Mouse (Mus musculus) neural tube, embryonic 13.5 days (tissue): ENCODE data around the gene Clic1. TPM values are rescaled to one million over a fixed set of nuclear protein-coding genes. Genes with fewer than 3 reads are reported as not detected.

Experiments
- ATAC-seq: fragments of 200-750 bp; cut with Nextera tagmentation; 2 replicates; pipeline ENCODE4 v1.8.0; 2017; ENCODE audit warnings: low read depth, mild to moderate bottlenecking, moderate TSS enrichment, moderate library complexity
- H3K27ac ChIP-seq: fragments of 300-500 bp; sonication (generic); replicated peaks from 2 replicates; pipeline ENCODE4 v1.5.1; 2015; ENCODE audit warnings: moderate library complexity, mild to moderate bottlenecking, inconsistent platforms
- H3K27me3 ChIP-seq: fragments of 300-500 bp; sonication (generic); 2 replicates; pipeline ENCODE4 v1.6.1; 2015; ENCODE audit warnings: mild to moderate bottlenecking, inconsistent platforms
- H3K36me3 ChIP-seq: fragments of 300-500 bp; sonication (generic); 2 replicates; pipeline ENCODE4 v1.6.1; 2015; ENCODE audit warnings: mild to moderate bottlenecking, inconsistent platforms
- H3K4me1 ChIP-seq: fragments of 300-500 bp; sonication (generic); replicated peaks from 2 replicates; pipeline ENCODE4 v1.6.1; 2015; ENCODE audit warnings: inconsistent platforms
- H3K4me2 ChIP-seq: fragments of 300-500 bp; sonication (generic); 2 replicates; pipeline ENCODE4 v1.6.1; 2015; ENCODE audit warnings: inconsistent platforms, mild to moderate bottlenecking, moderate library complexity
- H3K4me3 ChIP-seq: fragments of 300-500 bp; sonication (generic); 2 replicates; pipeline ENCODE4 v1.5.1; 2015; ENCODE audit warnings: mild to moderate bottlenecking, inconsistent platforms
- H3K9ac ChIP-seq: fragments of 300-500 bp; sonication (generic); 2 replicates; pipeline ENCODE4 v1.6.1; 2015; ENCODE audit warnings: moderate library complexity, mild to moderate bottlenecking, inconsistent platforms
- H3K9me3 ChIP-seq: fragments of 300-500 bp; sonication (generic); 2 replicates; pipeline ENCODE4 v1.6.1; 2016; ENCODE audit warnings: inconsistent platforms
- WGBS: fragments of 180-500 bp; shearing (Covaris S2); methylation state at CpG from one replicate; pipeline ENCODE4 v1.1.7; 2015; 5-methylcytosine and 5-hydroxymethylcytosine counted together
- polyA plus RNA-seq: library from polyadenylated mRNA; unstranded; fragments of >200 nt; fragmentation: Nextera tagmentation; extraction: Ambion mirVana; gene quantifications from 2 replicates; pipeline ENCODE4 v1.2.1, GENCODE M21; 2015

Gene Clic1
- polyA plus RNA-seq, 1 experiment from 2014 or later = 145 TPM

GRCm38 (mm10) chr17:35077786-35078233 is 28.0 kb downstream of the Clic1 start, which contains the start of gene Ly6g6d:
TSS of gene Ly6g6d (minus strand) at chr17:35078065.
- no peaks in the 10 kb centered on the region for H3K9me3 ChIP-seq
- H3K27me3 ChIP-seq = no peaks in the 10 kb centered on the region
- H3K4me3 ChIP-seq = peak within 1 kb of the TSS; percentile 15
- peak within 1 kb of the TSS; percentile 47 for H3K4me2 ChIP-seq
- no peak within 1 kb of the TSS for H3K27ac ChIP-seq
- no peaks in the 10 kb centered on the region for H3K36me3 ChIP-seq
- 11% methylated on average over 14 of the region's 14 CpGs for WGBS
- H3K9ac ChIP-seq = peak within 1 kb of the TSS; percentile 59
- peaks cover 18% of the 10 kb centered on the region for H3K4me1 ChIP-seq
- ATAC-seq = peak; percentile 62

- Histone ChIP-seq H3K27me3 (no peaks in the 10 kb centered on the region), H3K27ac (no peak overlapping the region), H3K4me2 (no peak overlapping the region), H3K36me3 (no peaks in the 10 kb centered on the region), H3K4me1 (peaks cover 18% of the 10 kb centered on the region), H3K9me3 (no peaks in the 10 kb centered on the region), H3K4me3 (no peak overlapping the region), H3K9ac (0 out of 2 replicates have a peak overlapping the region, but pooled peaks have one; percentile 45)
- no peak for ATAC-seq
- WGBS = 75% methylated on average over 9 of the region's 9 CpGs
Observed at GRCm38 (mm10) chr17:35079778-35080177, 30.0 kb downstream of the Clic1 start.

DNA sequence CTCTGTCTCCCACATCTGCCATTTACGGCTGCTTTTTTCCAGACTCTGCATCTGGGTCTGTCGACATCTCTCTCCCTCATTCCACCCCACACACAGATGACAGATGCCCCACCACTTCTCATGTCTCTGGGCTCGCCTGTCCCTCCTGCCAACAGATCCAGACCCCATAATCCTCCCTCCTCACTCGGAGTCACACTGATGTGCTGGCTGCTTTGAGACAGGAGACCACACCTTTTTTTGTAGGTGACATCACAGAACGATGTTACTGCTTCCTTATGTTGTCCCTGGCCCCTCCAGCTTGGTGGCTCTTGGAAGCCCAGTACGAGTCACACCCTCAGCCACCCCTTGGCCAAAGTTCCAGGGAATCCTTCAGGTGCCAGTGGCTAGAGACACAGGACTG is 30.5 kb downstream of the Clic1 start:
- no peaks in the 10 kb centered on the region for H3K36me3 ChIP-seq
- 0 out of 2 replicates have a peak overlapping the region, but pooled peaks have one; percentile 45 for H3K9ac ChIP-seq
- WGBS = 64% methylated on average over 6 of the region's 6 CpGs
- H3K4me1 ChIP-seq = peaks cover 18% of the 10 kb centered on the region
- no peak overlapping the region for H3K4me2 ChIP-seq
- no peak overlapping the region for H3K27ac ChIP-seq
- no peak for ATAC-seq
- H3K9me3 ChIP-seq = no peaks in the 10 kb centered on the region
- no peak overlapping the region for H3K4me3 ChIP-seq
- no peaks in the 10 kb centered on the region for H3K27me3 ChIP-seq

DNA sequence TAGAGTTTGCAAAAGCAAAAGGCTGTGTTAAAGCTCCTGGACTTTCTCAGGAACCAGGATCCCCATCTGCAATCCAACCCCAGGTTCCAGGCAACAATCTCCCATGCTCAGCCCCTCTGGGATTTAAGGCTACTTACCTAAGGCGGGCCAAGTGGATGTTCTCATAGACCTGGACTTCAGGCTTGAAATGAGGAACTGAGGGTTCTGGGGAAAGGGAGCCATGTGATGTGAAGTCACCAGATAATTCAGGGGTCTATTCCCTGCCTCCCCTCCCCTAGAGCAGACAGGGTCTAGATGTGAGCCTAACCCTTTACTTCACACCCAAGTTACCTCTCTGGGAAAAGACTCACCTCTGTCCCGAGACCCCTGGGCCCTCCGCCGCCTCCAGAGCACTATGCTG is 30.9 kb downstream of the Clic1 start:
- Histone ChIP-seq H3K9me3 (no peaks in the 10 kb centered on the region), H3K4me3 (no peak overlapping the region), H3K4me2 (no peak overlapping the region), H3K4me1 (peaks cover 18% of the 10 kb centered on the region), H3K36me3 (no peaks in the 10 kb centered on the region), H3K27me3 (no peaks in the 10 kb centered on the region), H3K9ac (0 out of 2 replicates have a peak overlapping the region, but pooled peaks have one; percentile 8), H3K27ac (no peak overlapping the region)
- ATAC-seq = no peak
- 82% methylated on average over 4 of the region's 4 CpGs for WGBS

- ATAC-seq = no peak
- Histone ChIP-seq H3K9me3 (no peaks in the 10 kb centered on the region), H3K9ac (no peak overlapping the region), H3K27me3 (no peaks in the 10 kb centered on the region), H3K4me3 (no peak overlapping the region), H3K36me3 (no peaks in the 10 kb centered on the region), H3K27ac (no peak overlapping the region), H3K4me2 (no peak overlapping the region), H3K4me1 (peaks cover 4% of the 10 kb centered on the region; the same call in 1 of the 2 replicates)
- WGBS = 82% methylated on average over 16 of the region's 16 CpGs
Observed at GRCm38 (mm10) chr17:35082841-35083576, 33.2 kb downstream of the Clic1 start.

DNA sequence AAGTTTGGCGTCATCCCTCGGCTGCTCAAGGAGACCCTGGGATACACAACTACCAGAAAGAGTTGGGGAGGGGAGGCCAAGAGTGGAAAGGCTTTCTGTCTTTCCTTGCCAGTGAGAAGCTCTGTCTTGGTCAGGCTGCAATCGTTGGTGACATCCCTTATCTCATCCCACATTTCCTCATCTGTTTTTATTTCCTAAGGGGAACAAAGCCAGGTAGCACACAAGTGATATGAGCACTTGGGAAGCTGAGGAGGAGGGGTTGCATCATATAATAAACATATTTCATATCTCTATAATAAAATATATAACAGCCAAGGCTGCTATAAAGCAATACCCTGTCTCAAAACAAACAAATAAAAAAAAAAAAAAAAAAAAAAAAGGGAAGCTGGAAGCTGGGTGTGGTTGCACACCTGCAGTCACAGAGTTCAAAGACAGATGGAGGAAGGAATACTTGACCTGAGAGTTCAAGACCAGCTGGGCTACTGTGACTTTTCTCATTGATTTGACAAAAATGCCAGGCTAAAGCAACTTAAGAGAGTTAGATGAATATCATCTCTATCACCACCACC is 34.2 kb downstream of the Clic1 start:
- no peaks in the 10 kb centered on the region for H3K4me1 ChIP-seq
- no peak overlapping the region for H3K9ac ChIP-seq
- no peaks in the 10 kb centered on the region for H3K27me3 ChIP-seq
- H3K36me3 ChIP-seq = no peaks in the 10 kb centered on the region
- no peak for ATAC-seq
- H3K4me3 ChIP-seq = no peak overlapping the region
- H3K27ac ChIP-seq = no peak overlapping the region
- H3K9me3 ChIP-seq = no peaks in the 10 kb centered on the region
- no peak overlapping the region for H3K4me2 ChIP-seq
- 87% methylated on average over 3 of the region's 3 CpGs for WGBS

DNA sequence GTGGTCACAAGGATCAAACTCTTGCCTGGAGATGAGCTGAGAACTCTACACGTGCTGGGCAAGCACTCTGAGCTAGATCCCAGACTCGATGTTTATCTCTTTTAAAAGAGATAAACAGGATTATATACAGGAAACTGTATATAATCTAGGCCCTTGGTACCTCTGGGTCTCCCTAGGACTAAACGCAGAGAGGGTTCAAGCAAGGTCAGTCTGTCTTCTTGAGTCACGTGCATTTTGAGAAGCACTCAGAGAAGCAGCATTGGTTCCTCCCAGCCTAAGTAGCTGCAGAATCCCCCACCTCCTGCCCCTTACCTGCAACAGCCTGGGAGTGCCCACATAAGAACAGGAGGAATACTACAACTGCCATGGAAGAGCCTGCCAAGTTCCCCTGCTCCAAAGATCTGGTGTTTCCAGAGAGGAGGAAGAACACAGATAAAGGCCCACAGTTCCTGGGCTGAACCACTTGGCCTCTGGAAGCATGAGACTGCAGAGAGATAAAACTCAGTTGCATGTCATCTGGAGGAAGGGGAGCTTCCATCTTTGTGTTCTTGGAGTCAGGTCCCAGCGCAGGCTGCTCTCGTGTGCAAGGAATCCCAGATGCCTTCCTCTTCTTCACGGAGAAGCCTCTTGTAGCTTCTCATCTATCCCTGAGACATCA is 35.6 kb downstream of the Clic1 start, which contains the start of gene Ly6g6f:
Ly6g6f (minus strand) TSS at position 403 of the 658 bp plus-strand sequence.
- Histone ChIP-seq H3K4me3 (no peak within 1 kb of the TSS), H3K9me3 (no peaks in the 10 kb centered on the region), H3K27me3 (no peaks in the 10 kb centered on the region), H3K4me2 (no peak within 1 kb of the TSS), H3K36me3 (no peaks in the 10 kb centered on the region), H3K4me1 (peaks cover 7% of the 10 kb centered on the region), H3K27ac (no peak within 1 kb of the TSS), H3K9ac (no peak within 1 kb of the TSS)
- ATAC-seq = no peak
- WGBS = 88% methylated on average over 7 of the region's 7 CpGs

DNA sequence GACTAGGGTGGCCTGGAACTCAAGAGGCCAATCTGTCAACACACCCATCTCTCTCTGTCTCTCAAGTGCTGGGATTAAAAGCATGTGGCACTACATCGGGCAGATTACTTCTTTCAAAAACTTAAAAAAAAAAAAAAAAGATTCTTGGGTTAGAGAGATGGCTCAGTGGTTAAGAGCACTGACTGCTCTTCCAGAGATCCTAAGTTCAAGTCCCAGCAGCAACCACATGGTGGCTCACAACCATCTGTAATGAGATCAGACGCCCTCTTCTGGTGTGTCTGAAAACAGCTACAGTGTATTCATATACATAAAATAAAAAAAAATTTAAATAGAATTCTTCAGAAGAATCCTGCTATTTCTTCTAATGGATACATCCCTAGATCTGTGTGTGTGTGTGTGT is 38.4 kb downstream of the Clic1 start:
- Histone ChIP-seq H3K9me3 (no peaks in the 10 kb centered on the region), H3K4me3 (no peak overlapping the region), H3K36me3 (peaks cover 17% of the 10 kb centered on the region), H3K4me1 (peaks cover 18% of the 10 kb centered on the region), H3K4me2 (no peak overlapping the region), H3K9ac (no peak overlapping the region), H3K27ac (no peak overlapping the region), H3K27me3 (no peaks in the 10 kb centered on the region)
- WGBS = 49% methylated on average over 2 of the region's 2 CpGs
- no peak for ATAC-seq

DNA sequence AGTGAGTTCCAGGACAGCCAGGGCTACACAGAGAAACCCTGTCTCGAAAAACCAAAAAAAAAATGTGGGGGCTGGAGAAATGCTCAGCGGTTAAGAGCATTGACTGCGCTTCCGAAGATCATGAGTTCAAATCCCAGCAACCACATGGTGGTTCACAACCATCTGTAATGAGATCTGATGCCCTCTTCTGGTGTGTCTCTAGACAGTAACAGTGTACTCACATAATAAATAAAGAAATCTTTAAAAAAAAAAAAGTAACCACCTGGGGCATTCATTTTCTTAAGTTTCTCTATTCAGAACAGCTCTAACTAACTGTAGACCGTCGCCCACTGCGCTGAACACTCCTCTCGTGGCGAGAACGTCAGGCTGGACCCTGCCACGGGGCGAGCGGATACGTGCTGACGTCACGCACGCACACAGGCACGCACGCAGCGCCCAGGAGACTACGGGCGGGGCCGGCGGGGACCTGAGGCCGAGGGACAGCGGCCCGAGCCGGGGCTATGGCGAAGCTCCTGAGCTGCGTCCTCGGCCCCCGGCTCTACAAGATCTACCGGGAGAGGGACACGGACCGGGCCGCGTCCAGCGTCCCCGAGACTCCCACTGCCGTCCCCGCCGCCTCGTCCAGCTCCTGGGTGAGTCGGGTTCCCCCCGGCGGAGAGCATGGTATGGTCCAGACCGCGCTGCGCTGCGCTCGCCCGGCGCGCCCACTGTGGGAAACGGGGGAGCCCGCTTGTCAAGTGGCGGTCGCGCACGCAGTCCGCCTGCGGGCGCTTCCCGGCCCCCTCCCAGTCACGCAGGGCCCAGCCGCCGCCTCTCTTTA is 39.3 kb downstream of the Clic1 start, which contains the start of gene Abhd16a:
Abhd16a (plus strand) TSS at position 439 of the 820 bp plus-strand sequence.
- H3K4me3 ChIP-seq = peak within 1 kb of the TSS; percentile 59
- peaks cover 26% of the 10 kb centered on the region for H3K36me3 ChIP-seq
- WGBS = 3% methylated on average over 67 of the region's 67 CpGs
- peak within 1 kb of the TSS; percentile 89 for H3K9ac ChIP-seq
- H3K27ac ChIP-seq = peak within 1 kb of the TSS; percentile 98
- no peaks in the 10 kb centered on the region for H3K9me3 ChIP-seq
- H3K27me3 ChIP-seq = no peaks in the 10 kb centered on the region
- peak; percentile 98 for ATAC-seq
- peaks cover 18% of the 10 kb centered on the region for H3K4me1 ChIP-seq
- peak within 1 kb of the TSS; percentile 72 for H3K4me2 ChIP-seq

GRCm38 (mm10) chr17:35090166-35090932 is 40.6 kb downstream of the Clic1 start:
- H3K4me2 ChIP-seq = peak overlapping the region; percentile 72
- H3K27ac ChIP-seq = peak overlapping the region; percentile 98
- H3K9me3 ChIP-seq = no peaks in the 10 kb centered on the region
- peaks cover 18% of the 10 kb centered on the region for H3K4me1 ChIP-seq
- H3K4me3 ChIP-seq = peak overlapping the region; percentile 59
- peaks cover 39% of the 10 kb centered on the region for H3K36me3 ChIP-seq
- ATAC-seq = no peak
- 56% methylated on average over 8 of the region's 8 CpGs for WGBS
- no peaks in the 10 kb centered on the region for H3K27me3 ChIP-seq
- H3K9ac ChIP-seq = peak overlapping the region; percentile 89
